Comparison of ENCODE assay signal across 22 mouse cellular contexts in the genomic region with DNA sequence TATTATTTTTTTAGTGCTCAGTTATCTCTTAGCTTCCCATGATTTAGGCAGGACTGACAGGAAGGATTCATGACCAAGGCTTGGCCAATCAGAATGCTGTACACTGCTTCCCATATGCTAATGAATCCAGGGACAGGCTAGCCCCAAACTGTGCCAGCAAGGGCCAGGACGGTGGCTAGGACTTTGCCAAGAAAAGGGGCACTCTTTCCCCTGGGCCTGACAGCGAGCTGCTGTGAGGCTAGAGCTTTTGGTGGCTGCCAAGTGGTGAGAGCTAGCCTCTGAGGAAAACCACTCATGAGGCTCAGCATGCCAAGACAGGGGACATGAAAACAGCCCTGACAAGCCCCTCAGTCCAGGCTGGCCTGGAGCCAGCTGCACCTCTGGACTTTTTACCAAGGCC.
DNase-seq lines count a peak whose midpoint lies in the region; ATAC-seq and TF ChIP-seq lines count a peak whose summit lies in the region.
"Had no signal": no experiment of that assay in that cellular context is flagged by ENCODE, and none has a peak within 500 bp of the region (broad histone marks: within the 10 kb centered on the region; RNA-seq: fewer than 3 reads in every experiment).

No protein-coding gene starts in this region.

- H3K27me3 ChIP-seq in hindbrain, embryonic 14.5 days (ENCODE audit: control insufficient read depth, insufficient read depth, low read length): no peaks in the 10 kb centered on the region
- H3K27me3 ChIP-seq in hindbrain, embryonic 11.5 days (ENCODE audit: control insufficient read depth, insufficient read depth, low read length): 0 out of 2 replicates have a peak, but pooled peaks cover 2% of the 10 kb centered on the region
- no peaks in the 10 kb centered on the region for H3K27me3 ChIP-seq in midbrain, postnatal 0 days (ENCODE audit: insufficient read depth, low read length)
- peaks cover 6% of the 10 kb centered on the region; the same call in 1 of the 2 replicates for H3K27me3 ChIP-seq in midbrain, embryonic 11.5 days (ENCODE audit: control insufficient read depth, insufficient read depth, low read length)
- peaks cover 7% of the 10 kb centered on the region; the same call in 1 of the 2 replicates for H3K27me3 ChIP-seq in neural tube, embryonic 15.5 days (replicated peaks)

- peak; percentile 52 for DNase-seq in cerebellum, adult 9-11 months
- DNase-seq in cerebellum, adult 9-10 months: no peak
- DNase-seq in hindbrain, embryonic 14.5 days (ENCODE audit: low spot score): peak; percentile 49
- DNase-seq in hindbrain, embryonic 11.5 days (ENCODE audit: low spot score): no peak
- DNase-seq in midbrain, postnatal 0 days (ENCODE audit: low spot score): peak; percentile 83
- DNase-seq in midbrain, embryonic 11.5 days (ENCODE audit: low spot score, missing footprints): no peak
- no peak for DNase-seq in kidney, adult 11 months
- DNase-seq: adrenal gland, postnatal 14 days; embryo, embryonic 11 days; gastrocnemius, postnatal 36 days; kidney, adult 18-20 months; kidney, postnatal 10 days; lung, adult 18-20 months; right cerebral cortex, postnatal 25 days; thymus, adult 18-20 months; thymus, postnatal 4 days had no signal

- H3K36me3 ChIP-seq in hindbrain, embryonic 14.5 days (replicated peaks; ENCODE audit: control insufficient read depth, insufficient read depth): no peaks in the 10 kb centered on the region
- H3K36me3 ChIP-seq in hindbrain, embryonic 11.5 days (ENCODE audit: control insufficient read depth, insufficient read depth, low read length): no peaks in the 10 kb centered on the region
- no peaks in the 10 kb centered on the region for H3K36me3 ChIP-seq in midbrain, postnatal 0 days (ENCODE audit: insufficient read depth, low read length)
- H3K36me3 ChIP-seq in midbrain, embryonic 11.5 days (ENCODE audit: control insufficient read depth, insufficient read depth, low read length): no peaks in the 10 kb centered on the region
- H3K36me3 ChIP-seq in neural tube, embryonic 15.5 days: no peaks in the 10 kb centered on the region
- H3K36me3 ChIP-seq: G1E; neural tube, embryonic 13.5 days; stomach, embryonic 15.5 days had no signal

- H3K4me3 ChIP-seq in hindbrain, embryonic 14.5 days (replicated peaks; ENCODE audit: low read length): no peak overlapping the region
- H3K4me3 ChIP-seq in hindbrain, embryonic 11.5 days (ENCODE audit: low read depth, low read length): no peak overlapping the region
- no peak overlapping the region for H3K4me3 ChIP-seq in midbrain, postnatal 0 days (ENCODE audit: low read depth, low read length)
- no peak overlapping the region for H3K4me3 ChIP-seq in midbrain, embryonic 11.5 days (ENCODE audit: low read depth, low read length)
- H3K4me3 ChIP-seq in neural tube, embryonic 15.5 days (replicated peaks): no peak overlapping the region
- H3K4me3 ChIP-seq: megakaryocyte, embryonic 14.5 days; neural tube, embryonic 13.5 days; stomach, embryonic 15.5 days had no signal

- no peaks in the 10 kb centered on the region for H3K9me3 ChIP-seq in hindbrain, embryonic 14.5 days (ENCODE audit: control insufficient read depth, low read length)
- no peaks in the 10 kb centered on the region for H3K9me3 ChIP-seq in hindbrain, embryonic 11.5 days (ENCODE audit: control insufficient read depth, low read length)
- no peaks in the 10 kb centered on the region for H3K9me3 ChIP-seq in midbrain, postnatal 0 days (ENCODE audit: low read length)
- H3K9me3 ChIP-seq in midbrain, embryonic 11.5 days (ENCODE audit: control insufficient read depth, low read length): no peaks in the 10 kb centered on the region
- no peaks in the 10 kb centered on the region for H3K9me3 ChIP-seq in neural tube, embryonic 15.5 days (replicated peaks)
- H3K9me3 ChIP-seq: G1E; megakaryocyte, embryonic 14.5 days; neural tube, embryonic 13.5 days; stomach, embryonic 15.5 days had no signal

- no peak overlapping the region for H3K27ac ChIP-seq in hindbrain, embryonic 14.5 days
- no peak overlapping the region for H3K27ac ChIP-seq in hindbrain, embryonic 11.5 days (ENCODE audit: low read depth, low read length)
- H3K27ac ChIP-seq in midbrain, postnatal 0 days (ENCODE audit: low read depth, low read length): no peak overlapping the region
- H3K27ac ChIP-seq in midbrain, embryonic 11.5 days (ENCODE audit: low read depth, low read length): no peak overlapping the region
- no peak overlapping the region for H3K27ac ChIP-seq in neural tube, embryonic 15.5 days (replicated peaks)
- H3K27ac ChIP-seq: neural tube, embryonic 13.5 days; stomach, embryonic 15.5 days had no signal

- no peak for TF ChIP-seq CTCF in midbrain, postnatal 0 days (IDR thresholded peaks at IDR 0.05)

- 39% methylated on average over 2 of the region's 2 CpGs for WGBS in hindbrain, embryonic 14.5 days
- 48% methylated on average over 2 of the region's 2 CpGs for WGBS in hindbrain, embryonic 11.5 days
- WGBS in midbrain, postnatal 0 days: 25% methylated on average over 2 of the region's 2 CpGs
- 51% methylated on average over 2 of the region's 2 CpGs for WGBS in midbrain, embryonic 11.5 days
- 40% methylated on average over 2 of the region's 2 CpGs for WGBS in neural tube, embryonic 15.5 days

- no peak overlapping the region for H3K9ac ChIP-seq in hindbrain, embryonic 14.5 days
- H3K9ac ChIP-seq in hindbrain, embryonic 11.5 days (ENCODE audit: low read depth, low read length): no peak overlapping the region
- H3K9ac ChIP-seq in midbrain, postnatal 0 days (replicated peaks; ENCODE audit: low read length, poor library complexity, severe bottlenecking): no peak overlapping the region
- no peak overlapping the region for H3K9ac ChIP-seq in midbrain, embryonic 11.5 days (ENCODE audit: low read length)
- H3K9ac ChIP-seq in neural tube, embryonic 15.5 days (replicated peaks): no peak overlapping the region
- H3K9ac ChIP-seq: neural tube, embryonic 13.5 days; stomach, embryonic 15.5 days had no signal

- ATAC-seq in hindbrain, embryonic 14.5 days (ENCODE audit: low FRiP score): peak; percentile 73; the same call in 1 of the 2 replicates
- ATAC-seq in hindbrain, embryonic 11.5 days (ENCODE audit: low FRiP score): no peak
- ATAC-seq in midbrain, postnatal 0 days (ENCODE audit: low FRiP score): peak; percentile 32; the same call in 1 of the 2 replicates
- ATAC-seq in midbrain, embryonic 11.5 days (ENCODE audit: low FRiP score): no peak
- peak; percentile 33; the same call in 1 of the 2 replicates for ATAC-seq in neural tube, embryonic 15.5 days (ENCODE audit: low FRiP score)

- H3K4me1 ChIP-seq in hindbrain, embryonic 14.5 days (replicated peaks; ENCODE audit: control insufficient read depth, insufficient read depth, low read length): peaks cover 20% of the 10 kb centered on the region
- H3K4me1 ChIP-seq in hindbrain, embryonic 11.5 days (replicated peaks; ENCODE audit: control insufficient read depth, insufficient read depth, low read length): peaks cover 3% of the 10 kb centered on the region; the same call in 1 of the 2 replicates
- H3K4me1 ChIP-seq in midbrain, postnatal 0 days (ENCODE audit: insufficient read depth, low read length): peaks cover 3% of the 10 kb centered on the region; the same call in 1 of the 2 replicates
- H3K4me1 ChIP-seq in midbrain, embryonic 11.5 days (ENCODE audit: control insufficient read depth, insufficient read depth, low read length): 0 out of 2 replicates have a peak, but pooled peaks cover 1% of the 10 kb centered on the region
- H3K4me1 ChIP-seq in neural tube, embryonic 15.5 days: peaks cover 23% of the 10 kb centered on the region
- H3K4me1 ChIP-seq: megakaryocyte, embryonic 14.5 days; stomach, embryonic 15.5 days had no signal

- no peak overlapping the region for H3K4me2 ChIP-seq in hindbrain, embryonic 14.5 days (replicated peaks)
- H3K4me2 ChIP-seq in hindbrain, embryonic 11.5 days (replicated peaks; ENCODE audit: low read depth, low read length): no peak overlapping the region
- no peak overlapping the region for H3K4me2 ChIP-seq in midbrain, postnatal 0 days (ENCODE audit: low read depth, low read length, poor library complexity, severe bottlenecking)
- H3K4me2 ChIP-seq in midbrain, embryonic 11.5 days: no peak overlapping the region
- H3K4me2 ChIP-seq in neural tube, embryonic 15.5 days: no peak overlapping the region
- H3K4me2 ChIP-seq: liver, embryonic 11.5 days; neural tube, embryonic 13.5 days; stomach, embryonic 15.5 days had no signal

Comparison
In these comparisons a context has a peak if more than half of its experiments do, and no peak if none do; other contexts are left out.
1. DNase-seq: peak in cerebellum, adult 9-11 months (single experiment), hindbrain, embryonic 14.5 days (single experiment) and midbrain, postnatal 0 days (single experiment); none in cerebellum, adult 9-10 months (single experiment), hindbrain, embryonic 11.5 days (single experiment), midbrain, embryonic 11.5 days (single experiment) and kidney, adult 11 months (single experiment).
2. ATAC-seq: peak in hindbrain, embryonic 14.5 days (single experiment), midbrain, postnatal 0 days (single experiment) and neural tube, embryonic 15.5 days (single experiment); none in hindbrain, embryonic 11.5 days (single experiment) and midbrain, embryonic 11.5 days (single experiment).